Mouse (Mus musculus) ES-Bruce4 (cell line): ENCODE results near the gene Zp3.

ENCODE experiments used
- CTCF ChIP-seq: IDR thresholded peaks from one replicate; pipeline ENCODE4 v1.8.1; 2011; ENCODE audit warnings: low read depth, low read length
- POLR2A ChIP-seq: IDR thresholded peaks from one replicate; pipeline ENCODE4 v1.8.1; 2011; ENCODE audit warnings: low read length; ENCODE audit not compliant: insufficient read depth

DNA sequence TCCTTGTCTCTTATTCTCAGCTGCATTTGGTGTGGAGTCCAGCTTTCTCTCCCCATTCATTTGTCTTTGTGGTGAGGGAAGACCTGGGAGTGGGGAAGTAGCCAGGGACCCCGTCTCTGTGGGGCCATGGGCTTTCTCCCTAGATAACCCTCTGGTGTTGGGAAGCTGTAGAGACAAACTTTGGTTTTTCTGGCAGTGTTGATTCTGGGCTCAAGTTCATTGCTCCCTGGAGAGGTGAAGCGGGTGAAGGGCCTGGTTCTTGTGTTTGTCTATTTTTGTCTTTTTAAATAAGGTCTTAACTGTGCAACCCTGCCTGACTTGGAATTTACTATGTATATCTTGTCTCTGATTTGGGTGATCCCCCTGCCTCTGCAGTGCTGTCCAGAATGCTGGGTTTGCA, 38.8 kb downstream of the Zp3 start:
- TF ChIP-seq POLR2A (no peak), CTCF (no peak)
